19 mouse cellular contexts compared by ENCODE assay signal in the genomic region with DNA sequence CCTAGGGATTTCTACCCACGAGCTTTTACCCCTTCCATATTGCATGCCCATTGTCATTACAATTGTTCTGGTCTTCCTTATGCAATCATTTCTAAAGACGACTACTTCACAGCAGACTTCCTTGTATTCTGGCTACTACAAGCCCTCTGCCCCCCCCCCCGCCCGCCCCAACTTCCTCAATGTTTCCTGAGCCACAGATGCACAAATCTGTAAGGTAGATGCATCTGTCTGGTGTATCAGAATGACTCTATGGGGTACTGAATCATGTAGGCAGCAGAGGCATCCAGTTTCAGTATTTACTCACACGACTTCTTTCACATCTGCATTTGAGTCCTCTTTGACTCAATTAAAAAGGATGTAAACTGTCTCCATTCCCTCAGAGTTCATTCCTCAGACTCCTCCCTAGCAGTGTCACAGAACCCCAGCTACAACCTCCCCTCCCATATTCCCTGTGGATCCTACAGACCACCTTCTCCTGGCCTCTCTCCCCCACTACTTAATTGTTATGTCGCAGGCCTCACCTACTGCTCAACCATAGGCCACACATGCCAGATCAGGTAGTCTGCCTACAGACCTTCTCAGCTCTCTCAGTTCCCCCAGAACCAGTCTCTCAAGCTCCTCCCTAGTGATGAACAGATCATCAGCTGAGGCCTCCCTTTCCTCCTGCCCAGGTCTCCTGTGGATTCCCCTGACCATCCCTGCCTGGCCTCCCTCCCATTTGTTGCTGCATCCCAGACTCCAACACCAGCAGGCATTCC. TPM values are rescaled to one million over a fixed set of nuclear protein-coding genes. Genes with fewer than 3 reads are reported as not detected.
"Had no signal": no experiment of that assay in that cellular context is flagged by ENCODE, and none has a peak within 500 bp of the region (broad histone marks: within the 10 kb centered on the region; RNA-seq: fewer than 3 reads in every experiment).

No protein-coding gene starts in this region.

- DNase-seq: kidney, adult 9 months; kidney, postnatal 4 days; left cerebral cortex, postnatal 4 days; liver, embryonic 13.5 days; lung, adult 2 months; lung, postnatal 36 days; retina, postnatal 1 day; right cerebral cortex, postnatal 4 days; thymus, postnatal 36 days had no signal

- H3K36me3 ChIP-seq: intestine, embryonic 15.5 days; limb, embryonic 13.5 days; liver, embryonic 13.5 days; midbrain, embryonic 12.5 days; neural tube, embryonic 12.5 days had no signal

- H3K4me1 ChIP-seq: intestine, embryonic 15.5 days; liver, embryonic 13.5 days; midbrain, embryonic 12.5 days; neural tube, embryonic 12.5 days had no signal

- H3K27ac ChIP-seq: intestine, embryonic 15.5 days; kidney, postnatal 0 days; layer of hippocampus, adult 2 months; limb, embryonic 13.5 days; liver, embryonic 13.5 days; midbrain, embryonic 12.5 days; neural tube, embryonic 12.5 days had no signal

- ATAC-seq: intestine, embryonic 15.5 days; lung, postnatal 0 days had no signal

- H3K4me2 ChIP-seq: intestine, embryonic 15.5 days; limb, embryonic 13.5 days; liver, embryonic 13.5 days; midbrain, embryonic 12.5 days; neural tube, embryonic 12.5 days had no signal

- H3K27me3 ChIP-seq: intestine, embryonic 15.5 days; limb, embryonic 13.5 days; liver, embryonic 13.5 days; midbrain, embryonic 12.5 days; neural tube, embryonic 12.5 days had no signal

- H3K4me3 ChIP-seq: intestine, embryonic 15.5 days; layer of hippocampus, adult 2 months; limb, embryonic 13.5 days; liver, embryonic 13.5 days; megakaryocyte, embryonic 14.5 days; midbrain, embryonic 12.5 days; myocyte; neural tube, embryonic 12.5 days had no signal

- H3K9ac ChIP-seq: intestine, embryonic 15.5 days; limb, embryonic 13.5 days; liver, embryonic 13.5 days; midbrain, embryonic 12.5 days; neural tube, embryonic 12.5 days had no signal

- H3K9me3 ChIP-seq: intestine, embryonic 15.5 days; limb, embryonic 13.5 days; liver, embryonic 13.5 days; midbrain, embryonic 12.5 days; neural tube, embryonic 12.5 days had no signal

RNA-seq across cellular contexts. Expression of gene Atp8b4, which starts 14.8 kb away (rescaled TPM):
- total RNA-seq: layer of hippocampus, adult 2 months had no signal
- polyA plus RNA-seq: midbrain, postnatal 0 days had no signal

RNA-seq across cellular contexts. Expression of gene Slc27a2, which starts 37.0 kb away (rescaled TPM):
- polyA plus RNA-seq: myocyte had no signal
